Mouse (Mus musculus) embryonic fibroblast, embryonic 13.5 days (primary cell): ENCODE measurements at regions not wholly inside any gene's neighbourhood (a gene's known extent, or its start where the extent isn't known, plus 50 kb on each side); places are given as distances from the start of the nearest gene placed in this dataset.
"Not testable (repeated sequence)": the region's sequence is repeated elsewhere in the genome, so short reads cannot be mapped to it uniquely, and the experiment has no call there.

Experiments used
- H3K27ac ChIP-seq: 2 replicates; pipeline ENCODE4 v1.5.1; 2012; ENCODE audit warnings: low read length, control low read depth, inconsistent platforms; ENCODE audit not compliant: insufficient read depth
- H3K4me1 ChIP-seq: 2 replicates; pipeline ENCODE4 v1.6.1; 2011; ENCODE audit warnings: low read length; ENCODE audit not compliant: control insufficient read depth, insufficient read depth
- H3K4me3 ChIP-seq: 2 replicates; pipeline ENCODE4 v1.5.1; 2011; ENCODE audit warnings: mild to moderate bottlenecking, control low read depth, low read length; ENCODE audit not compliant: insufficient read depth
- CTCF ChIP-seq: IDR thresholded peaks from 2 replicates; pipeline ENCODE4 v1.5.1; 2011; ENCODE audit warnings: mild to moderate bottlenecking, control low read depth, low read length, moderate library complexity, borderline replicate concordance; ENCODE audit not compliant: insufficient read depth
- POLR2A ChIP-seq: IDR thresholded peaks from 2 replicates; pipeline ENCODE4 v1.6.1; 2011; ENCODE audit warnings: low read depth, mild to moderate bottlenecking, control low read depth, low read length, moderate library complexity

GRCm38 (mm10) chr11:28216316-28216715 lies 123.4 kb downstream of the Gm6685 start:
- Histone ChIP-seq H3K4me3 (no peak overlapping the region), H3K4me1 (peaks cover 6% of the 10 kb centered on the region), H3K27ac (no peak overlapping the region; the same call in 1 of the 2 replicates)
- TF ChIP-seq CTCF (no peak), POLR2A (no peak)

- Histone ChIP-seq H3K27ac (peak overlapping the region; percentile 81; the same call in 1 of the 2 replicates), H3K4me3 (no peak overlapping the region), H3K4me1 (peaks cover 6% of the 10 kb centered on the region)
- TF ChIP-seq CTCF (no peak), POLR2A (no peak)
These were observed 126.1 kb downstream of the Gm6685 start for GRCm38 (mm10) chr11:28213606-28214005.

GRCm38 (mm10) chr11:28202150-28202549 lies 137.5 kb downstream of the Gm6685 start:
- Histone ChIP-seq H3K4me1 (no peaks in the 10 kb centered on the region), H3K4me3 (no peak overlapping the region), H3K27ac (no peak overlapping the region)
- TF ChIP-seq CTCF (no peak), POLR2A (no peak)

GRCm38 (mm10) chr11:28188119-28188518 lies 151.5 kb downstream of the Gm6685 start:
- Histone ChIP-seq H3K27ac (no peak overlapping the region), H3K4me1 (no peaks in the 10 kb centered on the region), H3K4me3 (no peak overlapping the region)
- TF ChIP-seq CTCF (no peak), POLR2A (no peak)

GRCm38 (mm10) chr11:28187441-28187840 lies 152.2 kb downstream of the Gm6685 start:
- H3K4me1 ChIP-seq, H3K4me3 ChIP-seq, H3K27ac ChIP-seq: not testable (repeated sequence)

- TF ChIP-seq CTCF (no peak), POLR2A (no peak)
- H3K27ac ChIP-seq, result no peak overlapping the region
- H3K4me3 ChIP-seq, result no peak overlapping the region
- H3K4me1 ChIP-seq, result no peaks in the 10 kb centered on the region
These were observed 168.4 kb downstream of the Gm6685 start for GRCm38 (mm10) chr11:28171232-28171631.

- Histone ChIP-seq H3K4me3 (no peak overlapping the region), H3K4me1 (no peaks in the 10 kb centered on the region), H3K27ac (no peak overlapping the region)
- TF ChIP-seq POLR2A, result no peak
- TF ChIP-seq CTCF, result no peak
These were observed 187.2 kb downstream of the Gm6685 start for GRCm38 (mm10) chr11:28152456-28152855.
